Mouse (Mus musculus) embryonic facial prominence, embryonic 11.5 days (tissue): Measurements from ENCODE around the gene Gm10310. TPM values are rescaled to one million over a fixed set of nuclear protein-coding genes. Genes with fewer than 3 reads are reported as not detected.
"Not testable (repeated sequence)": the region's sequence is repeated elsewhere in the genome, so short reads cannot be mapped to it uniquely, and the experiment has no call there.

ENCODE experiments used
- ATAC-seq: fragments of 200-750 bp; cut with Nextera tagmentation; replicated peaks from 2 replicates; pipeline ENCODE4 v1.8.0; 2017; ENCODE audit warnings: low read depth; ENCODE audit not compliant: insufficient number of reproducible peaks, low FRiP score, low TSS enrichment
- DNase-seq: peaks from one replicate; pipeline ENCODE4 v3.0.0-alpha.2; 2015; ENCODE audit warnings: low spot score
- H3K27ac ChIP-seq: fragments of 300-500 bp; sonication (generic); replicated peaks from 2 replicates; pipeline ENCODE4 v1.5.1; 2014; ENCODE audit warnings: mild to moderate bottlenecking, low read depth, low read length, control low read depth
- H3K27me3 ChIP-seq: fragments of 300-500 bp; sonication (generic); 2 replicates; pipeline ENCODE4 v1.6.1; 2014; ENCODE audit warnings: mild to moderate bottlenecking, low read length, moderate library complexity, mixed read lengths; ENCODE audit not compliant: control insufficient read depth, insufficient read depth
- H3K36me3 ChIP-seq: fragments of 300-500 bp; sonication (generic); replicated peaks from 2 replicates; pipeline ENCODE4 v1.6.1; 2014; ENCODE audit warnings: low read depth, mild to moderate bottlenecking, low read length, moderate library complexity, mixed read lengths; ENCODE audit not compliant: control insufficient read depth, insufficient read depth
- H3K4me1 ChIP-seq: fragments of 300-500 bp; sonication (generic); 2 replicates; pipeline ENCODE4 v1.6.1; 2014; ENCODE audit warnings: low read length, mixed read lengths; ENCODE audit not compliant: control insufficient read depth, insufficient read depth
- H3K4me2 ChIP-seq: fragments of 300-500 bp; sonication (generic); 2 replicates; pipeline ENCODE4 v1.6.1; 2014; ENCODE audit warnings: low read depth, mild to moderate bottlenecking, control low read depth, low read length, moderate library complexity
- H3K4me3 ChIP-seq: fragments of 300-500 bp; sonication (generic); 2 replicates; pipeline ENCODE4 v1.5.1; 2014; ENCODE audit warnings: low read depth, low read length, control low read depth
- H3K9ac ChIP-seq: fragments of 300-500 bp; sonication (generic); replicated peaks from 2 replicates; pipeline ENCODE4 v1.6.1; 2014; ENCODE audit warnings: mild to moderate bottlenecking, control low read depth, low read length
- H3K9me3 ChIP-seq: fragments of 300-500 bp; sonication (generic); replicated peaks from 2 replicates; pipeline ENCODE4 v1.6.1; 2016; ENCODE audit warnings: mild to moderate bottlenecking, low read length, inconsistent platforms, mixed read lengths; ENCODE audit not compliant: control insufficient read depth
- WGBS: fragments of 180-500 bp; shearing (Covaris S2); extraction: QIAGEN DNeasy Blood & Tissue Kit; methylation state at CpG from one replicate; pipeline ENCODE4 v1.1.7; 2014; 5-methylcytosine and 5-hydroxymethylcytosine counted together
- polyA plus RNA-seq: library from polyadenylated mRNA; unstranded; fragments of >200 nt; fragmentation: Nextera tagmentation; extraction: Ambion mirVana; gene quantifications from 2 replicates; pipeline ENCODE4 v1.2.1, GENCODE M21; 2014

Gm10310 gene
- polyA plus RNA-seq, 1 experiment from 2014 or later = not detected

DNA sequence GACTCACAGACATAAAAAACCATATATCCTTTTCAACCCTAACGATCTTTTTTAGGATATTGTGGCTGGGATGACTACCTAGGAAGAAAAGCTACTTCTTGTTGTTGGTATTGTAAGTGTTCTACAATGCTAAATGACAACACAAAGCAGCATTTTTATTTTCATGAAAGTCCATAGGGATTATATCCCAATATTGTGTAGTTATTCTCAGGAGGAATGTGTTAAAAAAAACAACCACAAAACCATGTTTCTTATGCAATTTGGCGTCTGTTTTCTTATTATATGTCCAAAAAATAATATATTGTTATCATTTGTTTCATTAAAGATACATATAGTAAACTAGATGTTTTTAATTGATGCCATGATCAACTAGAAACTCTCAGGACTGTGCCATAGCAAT, 17.7 kb downstream of the Gm10310 start, which contains the start of gene Olfr819:
TSS of gene Olfr819 (minus strand) at position 101 of the 400 bp plus-strand sequence.
- ATAC-seq, H3K36me3 ChIP-seq: not testable (repeated sequence)
- 80% methylated on average over 2 of the region's 2 CpGs for WGBS

GRCm38 (mm10) chr10:129966232-129966631, 18.6 kb downstream of the Gm10310 start:
- not testable (repeated sequence) for H3K27me3 ChIP-seq, H3K36me3 ChIP-seq, H3K9me3 ChIP-seq, DNase-seq, H3K4me3 ChIP-seq, H3K4me1 ChIP-seq, ATAC-seq, H3K27ac ChIP-seq, H3K4me2 ChIP-seq, H3K9ac ChIP-seq
- WGBS = 78% methylated on average over 2 of the region's 3 CpGs

More for the DNA sequence above, 17.7 kb downstream of the Gm10310 start, which contains the start of gene Olfr819:
- H3K4me2 ChIP-seq, H3K4me3 ChIP-seq, DNase-seq, H3K27me3 ChIP-seq, H3K9ac ChIP-seq, H3K9me3 ChIP-seq, H3K4me1 ChIP-seq, H3K27ac ChIP-seq: not testable (repeated sequence)

DNA sequence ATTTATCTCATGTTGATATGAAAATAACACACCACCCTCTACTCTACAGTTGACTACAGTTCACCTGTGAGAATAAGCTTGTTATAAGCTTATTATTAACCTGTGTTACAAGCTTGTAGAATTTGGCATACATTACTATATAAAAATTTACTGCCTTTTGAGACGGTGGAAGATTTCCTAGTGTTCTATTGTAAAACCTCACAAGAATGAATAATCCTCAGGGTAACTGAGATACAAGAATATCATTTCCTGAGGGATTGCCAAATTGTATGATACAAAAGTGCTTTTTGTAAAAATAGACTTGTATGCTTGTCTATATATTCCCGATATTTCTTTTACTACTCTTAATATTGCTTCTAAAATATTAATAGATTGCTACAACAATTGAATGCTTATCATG, 35.9 kb downstream of the Gm10310 start, which contains the start of gene Olfr818:
TSS of gene Olfr818 (minus strand) at position 101 of the 400 bp plus-strand sequence.
- no peak within 1 kb of the TSS for H3K4me2 ChIP-seq
- DNase-seq (no peak), ATAC-seq (no peak)
- H3K4me3 ChIP-seq = no peak within 1 kb of the TSS
- H3K9ac ChIP-seq = no peak within 1 kb of the TSS
- no peak within 1 kb of the TSS for H3K27ac ChIP-seq
- no peaks in the 10 kb centered on the region for H3K36me3 ChIP-seq
- no peaks in the 10 kb centered on the region for H3K9me3 ChIP-seq
- H3K4me1 ChIP-seq = no peaks in the 10 kb centered on the region
- H3K27me3 ChIP-seq = no peaks in the 10 kb centered on the region
- 93% methylated on average over 2 of the region's 2 CpGs for WGBS

Other genes starting within 250 kb of the Gm10310 start
- not detected in 2 replicates for gene Olfr806, start 243.1 kb downstream of the Gm10310 start, polyA plus RNA-seq
- not detected in 2 replicates for gene Olfr807, start 227.3 kb downstream of the Gm10310 start, polyA plus RNA-seq
- gene Olfr808, start 219.6 kb downstream of the Gm10310 start, polyA plus RNA-seq = not detected in 2 replicates
- gene Olfr809, start 210.4 kb downstream of the Gm10310 start, polyA plus RNA-seq = not detected in 2 replicates
- not detected in 2 replicates for gene Olfr810, start 190.1 kb downstream of the Gm10310 start, polyA plus RNA-seq
- not detected in 2 replicates for gene Olfr811, start 180.7 kb downstream of the Gm10310 start, polyA plus RNA-seq
- gene Olfr812, start 139.0 kb downstream of the Gm10310 start, polyA plus RNA-seq = not detected in 2 replicates
- not detected in 2 replicates for gene Olfr813, start 129.7 kb downstream of the Gm10310 start, polyA plus RNA-seq
- gene Olfr814, start 105.2 kb downstream of the Gm10310 start, polyA plus RNA-seq = not detected in 2 replicates
- not detected in 2 replicates for gene Olfr815, start 79.2 kb downstream of the Gm10310 start, polyA plus RNA-seq
- gene Olfr816, start 69.5 kb downstream of the Gm10310 start, polyA plus RNA-seq = not detected in 2 replicates
- not detected in 2 replicates for gene Olfr818, start 36.0 kb downstream of the Gm10310 start, polyA plus RNA-seq
- not detected in 2 replicates for gene Olfr819, start 17.8 kb downstream of the Gm10310 start, polyA plus RNA-seq
- gene Olfr247, start 8.9 kb downstream of the Gm10310 start, polyA plus RNA-seq = not detected in 2 replicates
- not detected in 2 replicates for gene Olfr820, start 27.6 kb upstream of the Gm10310 start, polyA plus RNA-seq
- not detected in 2 replicates for gene Olfr821, start 45.3 kb upstream of the Gm10310 start, polyA plus RNA-seq
- gene Olfr822, start 86.1 kb upstream of the Gm10310 start, polyA plus RNA-seq = not detected in 2 replicates
- gene Olfr823, start 130.3 kb upstream of the Gm10310 start, polyA plus RNA-seq = not detected in 2 replicates
- not detected in 2 replicates for gene Olfr824, start 144.9 kb upstream of the Gm10310 start, polyA plus RNA-seq
- gene Olfr825, start 181.7 kb upstream of the Gm10310 start, polyA plus RNA-seq = not detected in 2 replicates
- not detected in 2 replicates for gene Olfr826, start 199.1 kb upstream of the Gm10310 start, polyA plus RNA-seq
- gene Olfr827, start 229.3 kb upstream of the Gm10310 start, polyA plus RNA-seq = 0.27 TPM in 1 of 2 replicates, not detected in the other